Mouse (Mus musculus): Measurements from ENCODE around the gene Ifi27l2a.

DNA sequence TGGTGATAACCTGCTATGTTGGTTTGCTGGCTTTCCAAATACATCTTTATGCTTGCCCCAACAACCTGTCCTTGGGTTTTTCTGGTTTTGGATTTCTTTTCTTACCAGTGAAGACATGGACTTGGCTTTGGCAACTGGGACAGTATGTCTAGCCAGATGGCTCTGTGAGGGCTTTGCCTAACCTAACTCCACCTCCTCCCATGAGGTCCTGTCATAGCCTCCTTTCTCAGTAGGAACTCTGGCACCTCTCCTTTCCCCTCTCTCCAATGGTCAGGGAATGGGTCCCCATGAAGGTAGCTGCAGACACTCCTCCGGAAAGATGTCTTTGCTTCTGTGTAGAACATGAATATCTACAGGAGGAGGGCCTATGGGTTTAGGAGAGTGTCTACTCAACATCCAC is 43.2 kb upstream of the Ifi27l2a start:
- no peak for TF ChIP-seq GATA1 (IDR thresholded peaks at IDR 0.05; ENCODE audit: borderline replicate concordance, low read length)
- no peak for TF ChIP-seq FLI1 (IDR thresholded peaks at IDR 0.05; ENCODE audit: low read length)

Measured in megakaryocyte, embryonic 14.5 days (primary cell).